ENCODE assay signal across 9 mouse cellular contexts in the genomic region with DNA sequence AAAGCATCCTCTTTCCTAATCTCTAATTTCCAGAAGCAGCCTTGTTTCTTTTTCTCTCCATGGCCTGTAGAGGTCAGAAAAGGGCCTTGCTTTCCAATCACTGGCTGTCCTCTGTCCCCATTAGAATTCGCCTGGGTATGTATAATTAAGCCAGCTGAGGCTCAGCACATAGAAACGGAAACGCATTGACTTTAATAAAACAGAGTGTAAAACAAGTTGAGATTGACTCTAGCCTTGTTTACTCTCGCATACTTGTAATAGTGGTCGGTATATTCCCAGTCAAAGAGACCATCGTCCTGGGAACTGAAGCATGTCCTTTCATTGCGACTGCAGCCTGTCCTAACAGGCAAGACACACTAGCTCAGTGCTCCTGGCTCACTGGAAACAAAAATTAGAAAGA.
DNase-seq lines count a peak whose midpoint lies in the region; ATAC-seq lines count a peak whose summit lies in the region.
"Had no signal": no experiment of that assay in that cellular context is flagged by ENCODE, and none has a peak within 500 bp of the region (broad histone marks: within the 10 kb centered on the region; RNA-seq: fewer than 3 reads in every experiment).

No protein-coding gene starts in this region.

- H3K4me3 ChIP-seq in kidney, embryonic 14.5 days (ENCODE audit: low read length), result no peak overlapping the region
- H3K4me3 ChIP-seq in forebrain, embryonic 13.5 days, result no peak overlapping the region
- no peak overlapping the region for H3K4me3 ChIP-seq in liver, embryonic 12.5 days
- H3K4me3 ChIP-seq: limb, embryonic 13.5 days had no signal

- H3K4me2 ChIP-seq in kidney, embryonic 14.5 days (replicated peaks; ENCODE audit: low read depth, low read length), result no peak overlapping the region
- H3K4me2 ChIP-seq in forebrain, embryonic 13.5 days, result peak overlapping the region; percentile 24; the same call in 1 of the 2 replicates
- H3K4me2 ChIP-seq in liver, embryonic 12.5 days, result no peak overlapping the region
- H3K4me2 ChIP-seq: limb, embryonic 13.5 days had no signal

- H3K36me3 ChIP-seq in kidney, embryonic 14.5 days (ENCODE audit: control insufficient read depth, insufficient read depth, low read length), result no peaks in the 10 kb centered on the region
- H3K36me3 ChIP-seq in forebrain, embryonic 13.5 days (ENCODE audit: poor library complexity, severe bottlenecking), result no peaks in the 10 kb centered on the region
- no peaks in the 10 kb centered on the region for H3K36me3 ChIP-seq in liver, embryonic 12.5 days
- H3K36me3 ChIP-seq: limb, embryonic 13.5 days had no signal

- WGBS in kidney, embryonic 14.5 days, result 23% methylated on average over 7 of the region's 7 CpGs
- 22% methylated on average over 7 of the region's 7 CpGs for WGBS in forebrain, embryonic 13.5 days
- 41% methylated on average over 7 of the region's 7 CpGs for WGBS in liver, embryonic 12.5 days (ENCODE audit: insufficient replicate concordance)

- no peaks in the 10 kb centered on the region for H3K9me3 ChIP-seq in kidney, embryonic 14.5 days (ENCODE audit: control insufficient read depth, low read length)
- H3K9me3 ChIP-seq in forebrain, embryonic 13.5 days (replicated peaks), result no peaks in the 10 kb centered on the region
- H3K9me3 ChIP-seq in liver, embryonic 12.5 days (replicated peaks), result no peaks in the 10 kb centered on the region
- H3K9me3 ChIP-seq: limb, embryonic 13.5 days had no signal

- no peaks in the 10 kb centered on the region for H3K27me3 ChIP-seq in kidney, embryonic 14.5 days (ENCODE audit: control insufficient read depth, insufficient read depth, low read length)
- H3K27me3 ChIP-seq in forebrain, embryonic 13.5 days, result no peaks in the 10 kb centered on the region
- H3K27me3 ChIP-seq in liver, embryonic 12.5 days (replicated peaks), result no peaks in the 10 kb centered on the region
- H3K27me3 ChIP-seq: limb, embryonic 13.5 days had no signal

- peaks cover 6% of the 10 kb centered on the region; the same call in 1 of the 2 replicates for H3K4me1 ChIP-seq in kidney, embryonic 14.5 days (ENCODE audit: control insufficient read depth, insufficient read depth, low read length)
- peaks cover 13% of the 10 kb centered on the region for H3K4me1 ChIP-seq in forebrain, embryonic 13.5 days
- no peaks in the 10 kb centered on the region for H3K4me1 ChIP-seq in liver, embryonic 12.5 days

- DNase-seq in kidney, postnatal 25 days, result no peak
- peak; percentile 62 for DNase-seq in brain, adult 2 months (ENCODE audit: low read depth, low spot score)
- DNase-seq in right cerebral cortex, postnatal 14 days, result no peak

- no peak overlapping the region for H3K27ac ChIP-seq in kidney, embryonic 14.5 days (ENCODE audit: low read depth, low read length)
- no peak overlapping the region for H3K27ac ChIP-seq in forebrain, embryonic 13.5 days
- H3K27ac ChIP-seq in liver, embryonic 12.5 days, result no peak overlapping the region
- H3K27ac ChIP-seq: limb, embryonic 13.5 days had no signal

- peak; percentile 84; the same call in 1 of the 2 replicates for ATAC-seq in kidney, embryonic 14.5 days (ENCODE audit: low FRiP score, low TSS enrichment)
- ATAC-seq in forebrain, embryonic 13.5 days, result peak; percentile 71
- ATAC-seq in megakaryocyte-erythroid progenitor cell, adult 5-6 weeks (replicated peaks; ENCODE audit: low FRiP score, low TSS enrichment, poor library complexity, severe bottlenecking), result peak; percentile 78; the same call in 1 of the 2 replicates
- no peak for ATAC-seq in activated CD4-positive, CD25-positive, alpha-beta regulatory T cell, adult 4 months
- ATAC-seq in liver, embryonic 12.5 days, result no peak

- H3K9ac ChIP-seq in kidney, embryonic 14.5 days (ENCODE audit: low read depth, low read length), result no peak overlapping the region
- no peak overlapping the region for H3K9ac ChIP-seq in forebrain, embryonic 13.5 days
- H3K9ac ChIP-seq in liver, embryonic 12.5 days, result no peak overlapping the region
- H3K9ac ChIP-seq: limb, embryonic 13.5 days had no signal

Comparison
In these comparisons a context has a peak if more than half of its experiments do, and no peak if none do; other contexts are left out.
1. ATAC-seq: peak in kidney, embryonic 14.5 days (single experiment), forebrain, embryonic 13.5 days (single experiment) and megakaryocyte-erythroid progenitor cell, adult 5-6 weeks (single experiment); none in activated CD4-positive, CD25-positive, alpha-beta regulatory T cell, adult 4 months (single experiment) and liver, embryonic 12.5 days (single experiment).